Mouse (Mus musculus): ENCODE measurements around the gene Smg6. TPM values are rescaled to one million over a fixed set of nuclear protein-coding genes. Genes with fewer than 3 reads are reported as not detected.
A peak's percentile ranks its signal among the peaks of the same experiment; 100 is the strongest.

The Smg6 gene
- polyA plus RNA-seq, 1 experiment from 2014 or later, result 15.9 TPM

DNA sequence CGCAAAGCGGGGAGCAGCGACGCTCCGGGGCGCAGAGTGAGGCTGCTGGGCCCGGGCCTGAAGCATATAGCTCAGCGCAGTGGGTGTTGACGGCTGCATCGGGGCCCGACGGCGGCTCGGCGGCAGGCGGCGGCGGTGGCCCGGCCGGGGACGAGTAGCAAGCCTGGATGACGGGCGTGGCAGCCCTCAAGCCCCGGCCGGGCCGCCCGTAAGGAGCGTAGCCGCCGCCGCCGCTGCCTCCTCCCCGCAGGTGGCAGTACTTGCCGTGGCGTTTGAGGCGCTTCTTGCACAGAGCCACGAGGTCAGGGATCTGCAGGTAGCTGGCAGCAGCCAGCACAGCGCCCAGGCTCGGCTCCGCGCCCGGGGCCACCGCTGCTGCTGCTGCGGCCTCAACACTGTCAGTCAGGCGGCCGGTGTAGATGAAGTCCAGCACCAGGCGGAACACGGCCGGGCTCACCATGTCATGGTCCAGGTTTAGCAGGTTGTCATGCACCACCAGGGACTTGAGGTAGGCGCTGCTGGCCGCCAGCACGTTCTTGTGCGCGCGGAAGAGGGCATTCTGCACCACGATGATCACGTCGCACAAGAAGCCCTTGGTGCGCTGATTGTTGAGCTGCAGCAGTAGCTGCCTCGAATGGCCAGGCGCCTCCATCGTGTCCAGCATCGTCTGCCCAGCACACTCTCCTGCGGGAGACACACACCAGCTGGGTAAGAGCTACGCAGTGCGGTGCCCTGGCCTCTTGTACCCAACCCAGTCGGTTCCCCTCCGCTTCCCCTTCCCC lies 241.4 kb downstream of the Smg6 start:
- Histone ChIP-seq H3K9ac (replicated peaks; ENCODE audit: low read length) (no peak overlapping the region; the same call in 1 of the 2 replicates), H3K4me2 (ENCODE audit: low read length) (peak overlapping the region; percentile 76), H3K27me3 (ENCODE audit: control insufficient read depth, insufficient read depth, low read length) (peaks cover 85% of the 10 kb centered on the region), H3K4me1 (ENCODE audit: control insufficient read depth, insufficient read depth, low read length) (peaks cover 23% of the 10 kb centered on the region), H3K36me3 (ENCODE audit: control insufficient read depth, insufficient read depth, low read length) (peaks cover 19% of the 10 kb centered on the region), H3K9me3 (ENCODE audit: control insufficient read depth, low read length) (no peaks in the 10 kb centered on the region), H3K4me3 (replicated peaks; ENCODE audit: low read depth, low read length) (peak overlapping the region; percentile 42), H3K27ac (replicated peaks; ENCODE audit: low read depth, low read length) (no peak overlapping the region)
- DNase-seq (peak; percentile 55), ATAC-seq (ENCODE audit: low FRiP score, low TSS enrichment) (no peak)
- WGBS, result 1% methylated on average over 68 of the region's 68 CpGs

GRCm38 (mm10) chr11:75167643-75168589 lies 242.3 kb downstream of the Smg6 start:
- peak overlapping the region; percentile 44 for H3K9ac ChIP-seq (replicated peaks; ENCODE audit: low read length)
- H3K9me3 ChIP-seq (ENCODE audit: control insufficient read depth, low read length), result no peaks in the 10 kb centered on the region
- no peak for DNase-seq
- H3K4me1 ChIP-seq (ENCODE audit: control insufficient read depth, insufficient read depth, low read length), result peaks cover 25% of the 10 kb centered on the region
- peaks cover 93% of the 10 kb centered on the region for H3K27me3 ChIP-seq (ENCODE audit: control insufficient read depth, insufficient read depth, low read length)
- peaks cover 10% of the 10 kb centered on the region for H3K36me3 ChIP-seq (ENCODE audit: control insufficient read depth, insufficient read depth, low read length)
- peak overlapping the region; percentile 42 for H3K4me3 ChIP-seq (replicated peaks; ENCODE audit: low read depth, low read length)
- no peak overlapping the region for H3K27ac ChIP-seq (replicated peaks; ENCODE audit: low read depth, low read length)
- H3K4me2 ChIP-seq (ENCODE audit: low read length), result peak overlapping the region; percentile 76
- no peak for ATAC-seq (ENCODE audit: low FRiP score, low TSS enrichment)
- 2% methylated on average over 51 of the region's 63 CpGs for WGBS

- ATAC-seq (ENCODE audit: low FRiP score, low TSS enrichment) (no peak), DNase-seq (peak; percentile 90)
- H3K27ac ChIP-seq (replicated peaks; ENCODE audit: low read depth, low read length), result no peak overlapping the region
- WGBS, result under 1% methylated on average over 83 of the region's 83 CpGs
- peaks cover 85% of the 10 kb centered on the region for H3K27me3 ChIP-seq (ENCODE audit: control insufficient read depth, insufficient read depth, low read length)
- H3K4me2 ChIP-seq (ENCODE audit: low read length), result peak overlapping the region; percentile 76
- H3K9ac ChIP-seq (replicated peaks; ENCODE audit: low read length), result peak overlapping the region; percentile 44
- H3K9me3 ChIP-seq (ENCODE audit: control insufficient read depth, low read length), result no peaks in the 10 kb centered on the region
- peaks cover 27% of the 10 kb centered on the region for H3K4me1 ChIP-seq (ENCODE audit: control insufficient read depth, insufficient read depth, low read length)
- H3K4me3 ChIP-seq (replicated peaks; ENCODE audit: low read depth, low read length), result peak overlapping the region; percentile 42
- H3K36me3 ChIP-seq (ENCODE audit: control insufficient read depth, insufficient read depth, low read length), result 0 out of 2 replicates have a peak, but pooled peaks cover 3% of the 10 kb centered on the region
Observed at GRCm38 (mm10) chr11:75168590-75169361, 243.2 kb downstream of the Smg6 start.

GRCm38 (mm10) chr11:75169405-75170080 lies 243.9 kb downstream of the Smg6 start, which contains the start of gene Hic1:
Hic1 (minus strand) TSS chr11:75169519.
- H3K9me3 ChIP-seq (ENCODE audit: control insufficient read depth, low read length), result no peaks in the 10 kb centered on the region
- H3K36me3 ChIP-seq (ENCODE audit: control insufficient read depth, insufficient read depth, low read length), result no peaks in the 10 kb centered on the region
- 8% methylated on average over 23 of the region's 23 CpGs for WGBS
- peak within 1 kb of the TSS; percentile 42 for H3K4me3 ChIP-seq (replicated peaks; ENCODE audit: low read depth, low read length)
- H3K27ac ChIP-seq (replicated peaks; ENCODE audit: low read depth, low read length), result peak within 1 kb of the TSS; percentile 57; the same call in 1 of the 2 replicates
- peak within 1 kb of the TSS; percentile 44 for H3K9ac ChIP-seq (replicated peaks; ENCODE audit: low read length)
- DNase-seq (no peak), ATAC-seq (ENCODE audit: low FRiP score, low TSS enrichment) (no peak)
- H3K4me2 ChIP-seq (ENCODE audit: low read length), result peak within 1 kb of the TSS; percentile 76
- H3K4me1 ChIP-seq (ENCODE audit: control insufficient read depth, insufficient read depth, low read length), result peaks cover 32% of the 10 kb centered on the region
- H3K27me3 ChIP-seq (ENCODE audit: control insufficient read depth, insufficient read depth, low read length), result peaks cover 78% of the 10 kb centered on the region

DNA sequence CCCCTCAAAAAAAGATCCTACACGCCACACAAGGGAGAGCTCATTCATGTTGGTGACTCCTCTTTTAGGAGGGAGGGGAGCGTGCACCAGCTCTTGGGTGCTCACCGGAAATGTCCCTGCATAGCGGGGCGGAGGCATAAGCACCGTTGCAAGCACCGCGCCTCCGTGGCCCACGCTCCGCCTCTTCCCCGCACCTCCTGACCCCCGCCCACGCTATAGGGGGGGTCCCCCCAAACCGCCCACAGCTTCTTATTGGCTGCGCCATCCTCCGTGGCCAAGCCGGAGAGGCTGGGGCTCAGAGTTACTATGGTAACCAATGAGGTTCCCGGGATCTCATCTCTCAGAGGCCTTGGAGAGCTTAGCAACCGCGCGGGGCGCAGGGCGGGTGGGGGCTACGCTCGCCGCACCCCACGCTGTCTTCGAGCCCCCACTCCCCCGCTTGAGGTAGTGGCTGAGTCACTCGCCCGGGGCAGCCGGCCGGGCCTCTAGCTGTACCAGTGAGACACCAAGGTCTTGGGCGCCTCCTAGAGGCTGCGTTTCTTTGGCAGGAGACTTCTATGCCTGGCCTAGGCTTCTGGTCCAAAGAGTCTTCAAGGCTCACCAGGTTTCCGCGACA lies 244.6 kb downstream of the Smg6 start:
- Histone ChIP-seq H3K9me3 (ENCODE audit: control insufficient read depth, low read length) (no peaks in the 10 kb centered on the region), H3K4me3 (replicated peaks; ENCODE audit: low read depth, low read length) (peak overlapping the region; percentile 42), H3K27ac (replicated peaks; ENCODE audit: low read depth, low read length) (peak overlapping the region; percentile 57; the same call in 1 of the 2 replicates), H3K9ac (replicated peaks; ENCODE audit: low read length) (peak overlapping the region; percentile 34; the same call in 1 of the 2 replicates), H3K36me3 (ENCODE audit: control insufficient read depth, insufficient read depth, low read length) (no peaks in the 10 kb centered on the region), H3K27me3 (ENCODE audit: control insufficient read depth, insufficient read depth, low read length) (peaks cover 71% of the 10 kb centered on the region), H3K4me2 (ENCODE audit: low read length) (peak overlapping the region; percentile 76), H3K4me1 (ENCODE audit: control insufficient read depth, insufficient read depth, low read length) (peaks cover 32% of the 10 kb centered on the region)
- ATAC-seq (ENCODE audit: low FRiP score, low TSS enrichment), result peak; percentile 78
- DNase-seq, result peak; percentile 93
- WGBS, result 0% methylated on average over 38 of the region's 38 CpGs

DNA sequence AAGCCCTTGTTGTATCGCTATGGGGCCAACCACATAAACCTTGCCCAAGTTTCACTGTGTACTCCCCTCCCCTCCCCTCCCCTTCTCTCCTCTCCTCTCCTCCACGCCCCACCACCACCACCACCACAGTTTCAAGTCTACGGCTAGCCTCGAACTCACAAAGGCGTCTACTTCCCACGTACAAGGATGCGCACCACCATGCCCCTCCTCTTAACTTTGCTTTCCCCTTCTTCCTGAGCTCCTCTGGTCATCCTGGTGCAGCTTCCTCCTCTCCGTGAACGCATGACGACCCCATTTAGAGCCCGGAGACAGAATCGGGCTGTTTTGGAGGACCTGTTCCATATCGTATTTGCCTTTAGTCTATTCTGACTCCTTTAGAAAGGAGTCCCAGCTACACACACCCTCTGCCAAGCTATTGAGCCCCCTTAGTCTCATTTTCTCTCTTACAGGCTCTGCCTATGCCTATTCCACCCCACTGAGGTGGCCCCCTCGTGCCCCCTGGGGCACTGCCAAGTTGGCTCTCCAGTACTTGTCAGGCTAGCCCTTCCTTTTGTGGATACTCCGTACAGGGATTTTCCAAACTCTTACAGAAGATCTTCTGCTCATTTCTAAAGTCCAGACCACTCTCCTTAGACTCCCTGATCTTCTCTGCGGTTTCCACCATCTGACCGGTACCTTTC lies 245.7 kb downstream of the Smg6 start:
- H3K36me3 ChIP-seq (ENCODE audit: control insufficient read depth, insufficient read depth, low read length), result peaks cover 3% of the 10 kb centered on the region; the same call in 1 of the 2 replicates
- peaks cover 30% of the 10 kb centered on the region for H3K4me1 ChIP-seq (ENCODE audit: control insufficient read depth, insufficient read depth, low read length)
- WGBS, result 6% methylated on average over 17 of the region's 17 CpGs
- ATAC-seq (ENCODE audit: low FRiP score, low TSS enrichment) (no peak), DNase-seq (no peak)
- peaks cover 60% of the 10 kb centered on the region for H3K27me3 ChIP-seq (ENCODE audit: control insufficient read depth, insufficient read depth, low read length)
- peak overlapping the region; percentile 70; the same call in 1 of the 2 replicates for H3K4me3 ChIP-seq (replicated peaks; ENCODE audit: low read depth, low read length)
- no peak overlapping the region for H3K27ac ChIP-seq (replicated peaks; ENCODE audit: low read depth, low read length)
- H3K9ac ChIP-seq (replicated peaks; ENCODE audit: low read length), result no peak overlapping the region
- H3K4me2 ChIP-seq (ENCODE audit: low read length), result peak overlapping the region; percentile 76; the same call in 1 of the 2 replicates
- no peaks in the 10 kb centered on the region for H3K9me3 ChIP-seq (ENCODE audit: control insufficient read depth, low read length)
